Mouse (Mus musculus) small intestine, adult 2 months (tissue): ENCODE measurements around the gene Cyp2c23.

Experiments
- CTCF ChIP-seq: fragments of 200-500 bp; IDR thresholded peaks from 2 replicates; pipeline ENCODE4 v1.5.1; 2012; ENCODE audit warnings: low read depth, mild to moderate bottlenecking, control low read depth, inconsistent platforms, low read length, moderate library complexity, mixed read lengths; ENCODE audit not compliant: insufficient replicate concordance, insufficient read length; ENCODE audit errors: extremely low read depth
- POLR2A ChIP-seq: fragments of 200-500 bp; IDR thresholded peaks from 2 replicates; pipeline ENCODE4 v1.6.1; 2012; ENCODE audit warnings: low read depth, mild to moderate bottlenecking, control low read depth, inconsistent platforms, low read length, moderate library complexity

- TF ChIP-seq POLR2A (no peak), CTCF (no peak)
These were observed 48.3 kb downstream of the Cyp2c23 start for GRCm38 (mm10) chr19:43980711-43981110.
